Mouse (Mus musculus): ENCODE measurements around the gene Ncf2.

- no peak for TF ChIP-seq CTCF (IDR thresholded peaks at IDR 0.05; ENCODE audit: extremely low read depth, insufficient read depth, insufficient read length, insufficient replicate concordance)
- no peak for TF ChIP-seq POLR2A (IDR thresholded peaks at IDR 0.05; ENCODE audit: low read depth, low read length)
Measured at GRCm38 (mm10) chr1:152750312-152750965, 49.6 kb upstream of the Ncf2 start, which contains the start of gene Apobec4.
